Mouse (Mus musculus): ENCODE measurements at regions not wholly inside any gene's neighbourhood (a gene's known extent, or its start where the extent isn't known, plus 50 kb on each side); places are given as distances from the start of the nearest gene placed in this dataset.

DNA sequence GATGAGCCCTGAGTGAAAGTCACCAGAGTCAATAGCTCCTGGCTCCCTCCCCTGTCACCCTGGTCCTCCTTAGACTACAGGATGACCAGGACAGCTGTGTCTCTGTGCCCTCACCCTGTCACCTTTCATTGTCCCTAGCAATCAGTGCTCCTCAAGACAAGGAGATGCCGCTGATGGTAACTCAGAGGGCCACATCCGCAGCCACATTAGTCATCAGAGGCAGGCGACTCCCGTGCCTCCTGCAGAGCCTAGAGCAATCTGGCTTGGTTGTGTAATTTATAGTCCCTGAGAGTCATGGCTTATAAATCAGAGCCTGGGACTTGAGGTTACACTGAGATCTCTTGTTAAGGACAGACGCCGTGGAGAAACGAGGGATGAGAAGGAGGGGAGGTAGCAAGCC is 123.9 kb upstream of the Slc35f3 start:
- no peak for ATAC-seq (ENCODE audit: low read depth)
- Histone ChIP-seq H3K9me3 (ENCODE audit: control insufficient read depth, low read length) (no peaks in the 10 kb centered on the region), H3K9ac (replicated peaks; ENCODE audit: low read depth, low read length) (no peak overlapping the region), H3K36me3 (ENCODE audit: control insufficient read depth, insufficient read depth, low read length) (no peaks in the 10 kb centered on the region), H3K4me1 (ENCODE audit: control insufficient read depth, insufficient read depth, low read length) (peaks cover 13% of the 10 kb centered on the region), H3K4me2 (ENCODE audit: low read depth, low read length) (no peak overlapping the region), H3K27me3 (ENCODE audit: control insufficient read depth, insufficient read depth, low read length) (no peaks in the 10 kb centered on the region), H3K27ac (ENCODE audit: low read depth, low read length) (peak overlapping the region; percentile 48), H3K4me3 (ENCODE audit: low read depth, low read length) (no peak overlapping the region)
- 4% methylated on average over 7 of the region's 7 CpGs for WGBS

DNA sequence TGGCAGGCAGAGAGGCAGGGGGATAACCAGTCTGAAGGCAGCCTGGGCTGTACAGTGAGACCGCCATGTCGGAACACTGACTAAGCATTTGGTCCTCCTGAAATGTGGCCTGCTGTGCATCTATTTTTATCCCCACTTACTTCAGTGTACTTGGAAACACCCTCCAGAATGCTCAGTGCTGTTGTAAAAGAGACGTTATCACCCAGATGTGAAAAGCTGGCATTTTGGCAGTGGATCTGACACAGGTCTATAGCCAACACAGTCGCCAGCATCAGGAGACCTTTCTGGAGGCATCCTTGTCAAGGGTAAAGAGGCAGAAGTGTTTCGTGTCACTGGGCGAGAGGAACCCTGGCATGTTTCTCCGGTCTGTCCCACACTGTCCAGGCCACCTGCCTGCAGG is 122.1 kb upstream of the Slc35f3 start:
- Histone ChIP-seq H3K27ac (ENCODE audit: low read depth, low read length) (no peak overlapping the region), H3K36me3 (ENCODE audit: control insufficient read depth, insufficient read depth, low read length) (no peaks in the 10 kb centered on the region), H3K9ac (replicated peaks; ENCODE audit: low read depth, low read length) (no peak overlapping the region), H3K27me3 (ENCODE audit: control insufficient read depth, insufficient read depth, low read length) (no peaks in the 10 kb centered on the region), H3K4me1 (ENCODE audit: control insufficient read depth, insufficient read depth, low read length) (peaks cover 13% of the 10 kb centered on the region), H3K4me3 (ENCODE audit: low read depth, low read length) (no peak overlapping the region), H3K9me3 (ENCODE audit: control insufficient read depth, low read length) (no peaks in the 10 kb centered on the region), H3K4me2 (ENCODE audit: low read depth, low read length) (no peak overlapping the region)
- ATAC-seq (ENCODE audit: low read depth) = no peak
- WGBS = 94% methylated on average over 7 of the region's 7 CpGs

DNA sequence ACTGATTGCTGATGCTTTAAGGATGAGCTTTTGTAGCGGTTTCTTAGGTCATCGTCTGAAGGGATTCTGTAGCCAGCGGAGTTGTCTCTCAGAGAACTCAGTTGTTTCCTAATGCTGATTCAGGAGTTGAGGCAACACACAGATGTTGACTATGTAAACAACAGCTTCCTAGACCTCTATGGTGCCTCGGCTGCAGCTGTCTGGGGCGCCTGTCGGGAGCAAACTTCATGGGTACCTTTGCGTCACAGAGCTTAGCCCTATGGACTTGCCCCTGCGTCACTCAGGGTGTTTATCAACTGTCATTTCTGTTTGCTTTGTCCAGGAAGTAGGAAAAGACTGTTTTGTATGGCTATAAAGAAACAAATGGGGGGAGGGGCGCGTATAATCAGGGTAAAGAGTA is 120.5 kb upstream of the Slc35f3 start:
- H3K4me2 ChIP-seq (ENCODE audit: low read depth, low read length) = no peak overlapping the region

DNA sequence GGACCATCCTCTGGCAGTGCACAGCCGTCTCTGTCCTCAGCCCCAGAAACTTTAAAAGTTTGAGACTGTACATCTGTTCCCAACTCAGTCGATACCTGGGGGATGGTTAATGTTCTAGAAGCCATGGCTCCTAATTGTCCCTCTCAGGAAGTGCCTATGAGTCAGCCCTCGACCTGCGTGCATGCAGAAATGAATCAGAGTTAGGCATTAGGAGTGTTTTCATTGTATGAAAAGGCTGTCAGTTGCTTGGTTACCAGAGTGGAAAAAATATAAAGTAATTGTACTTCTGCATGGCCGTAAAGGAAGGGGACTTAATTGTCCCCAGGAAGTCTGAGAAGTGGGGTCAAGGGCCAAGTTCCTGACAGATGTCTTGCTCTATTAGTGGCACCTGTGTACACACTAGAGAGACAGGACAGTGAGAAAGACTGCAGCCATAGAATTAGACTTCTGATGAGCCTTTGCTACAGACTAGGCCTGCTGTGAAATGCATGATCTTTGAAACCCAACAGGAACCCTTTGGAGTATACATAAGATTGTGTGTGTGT is 109.5 kb upstream of the Slc35f3 start:
- WGBS = 50% methylated on average over 5 of the region's 5 CpGs
- ATAC-seq (ENCODE audit: low read depth) = no peak
- Histone ChIP-seq H3K9ac (replicated peaks; ENCODE audit: low read depth, low read length) (no peak overlapping the region), H3K4me1 (ENCODE audit: control insufficient read depth, insufficient read depth, low read length) (no peaks in the 10 kb centered on the region), H3K36me3 (ENCODE audit: control insufficient read depth, insufficient read depth, low read length) (no peaks in the 10 kb centered on the region), H3K9me3 (ENCODE audit: control insufficient read depth, low read length) (no peaks in the 10 kb centered on the region), H3K4me2 (ENCODE audit: low read depth, low read length) (no peak overlapping the region), H3K4me3 (ENCODE audit: low read depth, low read length) (no peak overlapping the region), H3K27me3 (ENCODE audit: control insufficient read depth, insufficient read depth, low read length) (no peaks in the 10 kb centered on the region), H3K27ac (ENCODE audit: low read depth, low read length) (no peak overlapping the region)

More for the DNA sequence above, 120.5 kb upstream of the Slc35f3 start:
- Histone ChIP-seq H3K4me3 (ENCODE audit: low read depth, low read length) (no peak overlapping the region), H3K27me3 (ENCODE audit: control insufficient read depth, insufficient read depth, low read length) (no peaks in the 10 kb centered on the region), H3K36me3 (ENCODE audit: control insufficient read depth, insufficient read depth, low read length) (no peaks in the 10 kb centered on the region), H3K9me3 (ENCODE audit: control insufficient read depth, low read length) (no peaks in the 10 kb centered on the region), H3K27ac (ENCODE audit: low read depth, low read length) (no peak overlapping the region), H3K9ac (replicated peaks; ENCODE audit: low read depth, low read length) (no peak overlapping the region), H3K4me1 (ENCODE audit: control insufficient read depth, insufficient read depth, low read length) (peaks cover 13% of the 10 kb centered on the region)
- WGBS = 79% methylated on average over 10 of the region's 10 CpGs
- ATAC-seq (ENCODE audit: low read depth) = no peak

DNA sequence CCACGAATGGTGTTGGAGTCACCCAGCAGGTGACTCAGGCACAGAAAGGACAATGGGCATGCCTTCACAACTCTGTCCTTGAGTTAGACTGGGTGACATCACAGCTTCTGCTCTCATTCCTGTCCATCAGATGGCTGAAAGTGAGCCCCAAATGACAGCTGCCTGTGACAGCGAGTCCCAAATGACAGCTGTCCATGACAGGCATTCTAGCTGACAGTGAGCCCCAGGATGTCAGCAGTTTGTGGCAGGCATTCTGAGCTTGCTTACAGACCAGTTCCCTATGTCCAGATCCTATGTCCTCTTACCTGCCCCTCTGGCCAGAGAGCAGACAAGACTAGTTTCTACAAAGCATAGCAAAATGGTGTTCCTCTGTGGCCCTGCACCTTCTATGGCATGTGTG is 102.7 kb upstream of the Slc35f3 start:
- no peaks in the 10 kb centered on the region for H3K4me1 ChIP-seq (ENCODE audit: control insufficient read depth, insufficient read depth, low read length)
- H3K27ac ChIP-seq (ENCODE audit: low read depth, low read length) = no peak overlapping the region
- no peaks in the 10 kb centered on the region for H3K36me3 ChIP-seq (ENCODE audit: control insufficient read depth, insufficient read depth, low read length)
- no peak overlapping the region for H3K4me3 ChIP-seq (ENCODE audit: low read depth, low read length)
- H3K9me3 ChIP-seq (ENCODE audit: control insufficient read depth, low read length) = no peaks in the 10 kb centered on the region
- H3K9ac ChIP-seq (replicated peaks; ENCODE audit: low read depth, low read length) = no peak overlapping the region
- no peaks in the 10 kb centered on the region for H3K27me3 ChIP-seq (ENCODE audit: control insufficient read depth, insufficient read depth, low read length)
- WGBS = 92% methylated on average over 2 of the region's 2 CpGs
- no peak for ATAC-seq (ENCODE audit: low read depth)
- no peak overlapping the region for H3K4me2 ChIP-seq (ENCODE audit: low read depth, low read length)

DNA sequence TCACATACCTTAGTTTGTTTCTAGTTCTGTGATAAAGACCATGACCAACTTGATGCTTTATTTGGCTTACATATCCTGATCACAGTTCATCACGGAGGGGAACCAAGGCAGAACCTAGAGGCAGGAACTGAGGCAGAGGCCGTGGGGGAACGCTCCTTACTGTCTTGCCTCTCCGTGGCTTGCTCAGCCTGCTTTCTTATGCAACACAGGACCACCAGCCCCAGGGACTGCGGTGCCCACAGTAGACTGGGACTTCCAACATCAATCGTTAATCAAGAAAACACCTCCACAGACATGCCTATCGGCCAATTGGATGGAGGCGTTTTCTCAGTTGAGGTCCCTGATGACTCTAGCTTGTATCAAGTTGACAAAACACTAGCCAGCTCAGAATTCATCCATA is 87.8 kb upstream of the Slc35f3 start:
- H3K4me3 ChIP-seq (ENCODE audit: low read depth, low read length) = no peak overlapping the region

DNA sequence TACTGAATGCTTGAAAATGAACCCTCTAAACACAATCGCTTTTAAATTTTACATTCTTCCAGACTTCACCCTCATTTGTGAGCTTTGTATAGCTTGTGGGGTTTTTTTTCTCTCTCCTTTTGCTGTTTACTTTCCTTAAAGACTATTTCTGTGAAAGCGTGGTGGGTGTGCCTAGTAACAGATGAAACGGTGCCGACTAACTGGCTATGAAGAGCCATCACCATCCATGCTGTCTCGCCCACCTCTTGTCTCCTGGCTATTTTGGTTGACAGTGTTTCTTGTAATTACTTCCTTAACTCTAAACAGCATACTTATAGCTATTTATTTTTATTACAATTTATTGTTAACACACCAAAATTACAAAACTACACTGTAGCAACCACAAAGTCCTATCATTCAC is 85.6 kb upstream of the Slc35f3 start:
- H3K36me3 ChIP-seq (ENCODE audit: control insufficient read depth, insufficient read depth, low read length) = no peaks in the 10 kb centered on the region
- no peak overlapping the region for H3K4me2 ChIP-seq (ENCODE audit: low read depth, low read length)
- no peak for ATAC-seq (ENCODE audit: low read depth)
- WGBS = 91% methylated on average over 5 of the region's 5 CpGs
- no peak overlapping the region for H3K9ac ChIP-seq (replicated peaks; ENCODE audit: low read depth, low read length)
- H3K4me1 ChIP-seq (ENCODE audit: control insufficient read depth, insufficient read depth, low read length) = no peaks in the 10 kb centered on the region
- no peak overlapping the region for H3K4me3 ChIP-seq (ENCODE audit: low read depth, low read length)
- no peaks in the 10 kb centered on the region for H3K27me3 ChIP-seq (ENCODE audit: control insufficient read depth, insufficient read depth, low read length)
- H3K27ac ChIP-seq (ENCODE audit: low read depth, low read length) = no peak overlapping the region
- H3K9me3 ChIP-seq (ENCODE audit: control insufficient read depth, low read length) = no peaks in the 10 kb centered on the region

More for the DNA sequence above, 87.8 kb upstream of the Slc35f3 start:
- Histone ChIP-seq H3K27ac (ENCODE audit: low read depth, low read length) (no peak overlapping the region), H3K27me3 (ENCODE audit: control insufficient read depth, insufficient read depth, low read length) (no peaks in the 10 kb centered on the region), H3K9me3 (ENCODE audit: control insufficient read depth, low read length) (no peaks in the 10 kb centered on the region), H3K9ac (replicated peaks; ENCODE audit: low read depth, low read length) (no peak overlapping the region), H3K4me2 (ENCODE audit: low read depth, low read length) (no peak overlapping the region), H3K36me3 (ENCODE audit: control insufficient read depth, insufficient read depth, low read length) (no peaks in the 10 kb centered on the region), H3K4me1 (ENCODE audit: control insufficient read depth, insufficient read depth, low read length) (no peaks in the 10 kb centered on the region)
- ATAC-seq (ENCODE audit: low read depth) = no peak
- WGBS = 88% methylated on average over 8 of the region's 8 CpGs

DNA sequence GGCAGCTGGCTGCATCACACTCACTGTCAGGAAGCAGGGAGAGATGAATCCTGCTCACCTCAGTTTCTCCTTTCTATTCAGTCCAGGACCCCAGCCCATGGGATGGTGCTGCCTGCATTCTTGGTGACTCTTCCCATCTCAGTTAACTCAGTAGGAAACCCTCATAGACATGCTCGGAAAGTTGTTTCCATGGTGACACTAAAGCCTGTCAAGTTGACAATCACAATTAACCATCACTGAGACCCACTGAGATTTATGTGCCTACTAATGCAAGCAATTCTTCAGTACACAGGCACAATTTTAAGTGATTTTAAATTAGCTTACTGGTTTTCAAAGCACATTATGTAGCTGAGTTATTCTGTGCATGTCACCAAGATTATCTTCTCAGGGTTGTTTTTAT is 83.8 kb upstream of the Slc35f3 start:
- 32% methylated on average over 1 of the region's 1 CpGs for WGBS
- H3K4me1 ChIP-seq (ENCODE audit: control insufficient read depth, insufficient read depth, low read length) = no peaks in the 10 kb centered on the region
- H3K4me2 ChIP-seq (ENCODE audit: low read depth, low read length) = no peak overlapping the region
- H3K9ac ChIP-seq (replicated peaks; ENCODE audit: low read depth, low read length) = no peak overlapping the region
- no peaks in the 10 kb centered on the region for H3K27me3 ChIP-seq (ENCODE audit: control insufficient read depth, insufficient read depth, low read length)
- no peak overlapping the region for H3K27ac ChIP-seq (ENCODE audit: low read depth, low read length)
- no peak for ATAC-seq (ENCODE audit: low read depth)
- H3K4me3 ChIP-seq (ENCODE audit: low read depth, low read length) = no peak overlapping the region
- no peaks in the 10 kb centered on the region for H3K9me3 ChIP-seq (ENCODE audit: control insufficient read depth, low read length)
- H3K36me3 ChIP-seq (ENCODE audit: control insufficient read depth, insufficient read depth, low read length) = no peaks in the 10 kb centered on the region

DNA sequence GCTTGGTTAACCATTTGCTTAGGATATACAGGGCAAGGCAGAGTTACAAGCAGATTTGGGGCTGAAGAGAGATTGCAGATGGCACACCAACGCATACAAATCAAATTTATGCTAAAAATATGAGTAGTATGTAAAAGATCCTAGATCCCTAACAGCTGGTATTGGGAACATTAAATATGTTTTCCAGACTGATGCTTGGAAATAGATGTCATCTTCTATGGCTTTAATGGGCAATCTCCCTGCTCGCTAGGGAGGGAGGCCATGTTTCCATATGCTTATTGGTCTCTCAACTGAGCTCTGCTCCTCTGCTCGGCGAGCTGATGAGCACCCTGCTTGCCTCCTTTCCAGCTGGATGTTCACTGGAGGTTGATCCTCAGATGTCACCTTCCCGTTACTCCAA is 82.0 kb upstream of the Slc35f3 start:
- Histone ChIP-seq H3K4me2 (ENCODE audit: low read depth, low read length) (no peak overlapping the region), H3K4me3 (ENCODE audit: low read depth, low read length) (no peak overlapping the region), H3K36me3 (ENCODE audit: control insufficient read depth, insufficient read depth, low read length) (no peaks in the 10 kb centered on the region), H3K4me1 (ENCODE audit: control insufficient read depth, insufficient read depth, low read length) (no peaks in the 10 kb centered on the region), H3K27me3 (ENCODE audit: control insufficient read depth, insufficient read depth, low read length) (no peaks in the 10 kb centered on the region), H3K9ac (replicated peaks; ENCODE audit: low read depth, low read length) (no peak overlapping the region), H3K9me3 (ENCODE audit: control insufficient read depth, low read length) (no peaks in the 10 kb centered on the region), H3K27ac (ENCODE audit: low read depth, low read length) (no peak overlapping the region)
- ATAC-seq (ENCODE audit: low read depth) = no peak
- WGBS = 59% methylated on average over 5 of the region's 5 CpGs

DNA sequence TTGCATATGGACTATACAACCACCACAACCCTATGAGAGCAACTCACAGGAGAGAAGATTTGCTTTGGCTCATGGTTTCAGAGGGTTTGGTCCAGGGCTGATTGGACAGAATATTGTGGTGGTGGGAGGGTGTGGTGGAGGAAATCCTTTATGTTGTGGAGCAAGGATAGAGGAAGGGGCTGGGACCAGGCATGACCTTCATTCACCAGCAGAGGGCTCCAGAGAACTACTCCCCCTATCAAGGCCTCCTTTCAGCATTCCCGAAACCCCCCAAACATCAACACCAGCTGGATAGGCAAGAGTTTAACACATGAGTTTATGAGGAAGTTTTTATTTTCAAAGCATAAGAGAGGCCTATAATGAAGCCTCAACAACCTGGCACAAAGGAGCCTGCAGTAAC is 76.7 kb upstream of the Slc35f3 start:
- no peak overlapping the region for H3K4me3 ChIP-seq (ENCODE audit: low read depth, low read length)
- no peaks in the 10 kb centered on the region for H3K36me3 ChIP-seq (ENCODE audit: control insufficient read depth, insufficient read depth, low read length)
- no peaks in the 10 kb centered on the region for H3K4me1 ChIP-seq (ENCODE audit: control insufficient read depth, insufficient read depth, low read length)
- no peak overlapping the region for H3K9ac ChIP-seq (replicated peaks; ENCODE audit: low read depth, low read length)
- 70% methylated on average over 1 of the region's 1 CpGs for WGBS
- no peak for ATAC-seq (ENCODE audit: low read depth)
- H3K27ac ChIP-seq (ENCODE audit: low read depth, low read length) = no peak overlapping the region
- H3K27me3 ChIP-seq (ENCODE audit: control insufficient read depth, insufficient read depth, low read length) = no peaks in the 10 kb centered on the region
- H3K9me3 ChIP-seq (ENCODE audit: control insufficient read depth, low read length) = no peaks in the 10 kb centered on the region
- H3K4me2 ChIP-seq (ENCODE audit: low read depth, low read length) = no peak overlapping the region

Data from neural tube, embryonic 14.5 days (tissue).